Mouse (Mus musculus) natural killer cell, adult 2 months (primary cell): ENCODE data around the gene Fam172a.
"Not testable (repeated sequence)": the region's sequence is repeated elsewhere in the genome, so short reads cannot be mapped to it uniquely, and the experiment has no call there.

ENCODE experiments used
- DNase-seq, 2 experiments: peaks; one replicate each; pipeline ENCODE4 v3.0.0; 2022; ENCODE audit warnings: low spot score in 2 of 2

Gene Fam172a

GRCm38 (mm10) chr13:77701733-77702132 lies at the start of gene Fam172a:
Gene Fam172a (plus strand): TSS chr13:77702033.
- DNase-seq: not testable (repeated sequence)

GRCm38 (mm10) chr13:77688651-77689050 lies 13.2 kb upstream of the Fam172a start:
- DNase-seq: no peak

GRCm38 (mm10) chr13:77708514-77709013 lies 6.7 kb downstream of the Fam172a start:
- DNase-seq: peak; percentile 92

DNA sequence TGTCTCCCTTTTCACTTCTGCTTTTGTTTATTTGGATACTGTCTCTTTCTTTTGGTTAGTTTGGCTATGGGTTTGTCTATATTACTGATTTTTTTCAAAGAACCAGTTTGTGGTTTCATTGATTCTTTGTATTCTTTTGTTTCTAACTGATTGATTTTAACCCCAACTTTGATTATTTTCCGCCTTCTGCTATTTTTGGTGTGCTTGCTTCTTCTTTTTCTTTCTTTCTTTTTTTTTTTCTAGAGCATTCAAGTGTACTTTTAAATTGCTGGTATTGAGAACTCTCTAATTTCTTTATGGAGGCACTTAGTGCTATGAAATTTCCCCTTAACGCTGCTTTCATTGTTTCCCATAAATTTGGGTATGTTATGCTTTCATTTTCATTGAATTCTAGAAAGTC lies 15.7 kb downstream of the Fam172a start:
- no peak for DNase-seq

- DNase-seq: no peak
Observed at GRCm38 (mm10) chr13:77742822-77743221, 41.0 kb downstream of the Fam172a start.

GRCm38 (mm10) chr13:77777606-77778005 lies 75.8 kb downstream of the Fam172a start:
- DNase-seq: no peak

- not testable (repeated sequence) for DNase-seq
Observed at GRCm38 (mm10) chr13:77807341-77807740, 105.5 kb downstream of the Fam172a start.

GRCm38 (mm10) chr13:77810449-77810848 lies 108.6 kb downstream of the Fam172a start:
- DNase-seq: no peak

DNA sequence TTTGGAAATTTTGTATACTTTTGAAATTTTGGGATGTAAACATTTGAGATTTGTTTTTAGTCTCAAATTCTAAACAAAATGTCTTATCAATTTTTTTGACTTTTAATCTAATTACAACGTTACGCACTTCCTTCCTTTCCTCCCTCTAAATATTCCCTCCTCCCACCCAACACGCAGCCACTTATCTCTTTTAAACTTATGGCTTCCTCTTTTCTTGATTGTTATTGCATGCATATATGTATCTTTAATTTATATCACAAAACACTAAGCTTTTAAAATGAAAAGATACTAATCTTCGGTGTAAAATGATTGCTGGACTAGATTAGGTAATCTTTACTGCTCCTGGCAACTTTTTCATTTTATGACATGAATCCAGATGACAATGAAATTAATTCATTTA lies 124.3 kb downstream of the Fam172a start:
- DNase-seq: no peak

DNA sequence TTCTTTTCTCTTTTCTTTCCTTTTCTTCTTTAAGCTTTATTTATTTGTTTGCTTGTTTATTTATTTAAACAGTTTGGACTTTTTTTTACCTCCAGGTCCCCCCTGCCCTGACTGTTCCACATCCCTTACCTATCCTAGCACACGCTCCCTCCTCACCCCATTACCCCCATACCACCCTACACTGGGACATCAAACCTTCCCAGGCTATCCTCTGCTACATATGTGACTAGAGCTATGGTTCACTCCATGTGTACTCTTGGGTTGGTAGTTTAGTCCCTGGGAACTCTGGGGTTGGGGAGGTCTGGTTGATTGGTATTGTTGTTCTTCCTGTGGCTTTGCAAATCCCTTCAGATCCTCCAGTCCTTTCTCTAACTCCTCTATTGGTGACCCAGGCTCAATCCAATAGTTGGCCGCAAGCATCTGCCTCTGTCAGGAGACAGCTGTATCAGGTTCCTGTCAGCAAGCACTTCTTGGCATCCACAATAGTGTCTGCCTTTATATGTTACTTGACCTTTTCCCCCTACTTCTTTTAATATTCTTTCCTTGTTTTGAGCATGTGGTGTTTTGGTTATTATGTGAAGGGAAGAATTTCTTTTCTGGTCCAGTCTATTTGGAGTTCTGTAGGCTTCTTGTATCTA lies 141.3 kb downstream of the Fam172a start:
- DNase-seq: no peak

DNA sequence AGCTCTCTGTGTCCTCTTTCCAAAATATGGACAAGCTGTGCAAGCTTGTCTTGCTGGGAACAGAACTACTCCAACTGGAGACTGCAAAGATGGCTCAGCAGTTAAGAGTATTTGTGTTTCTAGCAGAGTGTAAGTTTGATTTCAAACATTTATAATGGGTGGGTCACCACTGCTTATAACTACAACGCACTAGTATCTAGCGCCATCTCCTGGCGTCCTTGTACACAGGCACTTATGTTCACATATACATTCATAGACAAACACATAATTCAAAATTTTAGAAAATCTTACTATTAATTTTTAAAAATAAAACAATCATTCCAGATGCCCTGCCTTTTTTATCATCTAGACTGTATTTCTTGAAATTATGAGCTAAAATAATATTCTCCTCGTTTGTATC lies 147.0 kb downstream of the Fam172a start:
- DNase-seq: no peak

DNA sequence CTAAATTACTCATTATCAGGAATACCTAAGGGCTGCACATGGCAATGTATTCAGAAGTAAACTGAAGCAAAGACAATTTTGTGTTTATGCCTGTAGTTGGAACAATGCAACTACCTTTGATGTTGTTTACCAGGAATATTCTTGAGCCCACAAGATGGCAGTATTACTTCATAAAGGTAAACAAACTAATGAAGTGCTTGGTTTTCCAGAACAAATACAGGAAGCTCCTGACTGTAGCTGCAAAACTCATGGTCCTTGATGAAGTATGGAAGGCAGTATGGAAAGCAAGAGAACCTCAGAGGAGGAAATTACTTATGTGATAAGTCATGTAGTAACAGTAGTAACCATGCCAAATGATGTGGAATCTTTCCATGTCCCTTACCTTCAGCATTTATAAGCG lies 163.0 kb downstream of the Fam172a start:
- DNase-seq: no peak

- DNase-seq: no peak
Observed at GRCm38 (mm10) chr13:77868314-77868713, 166.5 kb downstream of the Fam172a start.

GRCm38 (mm10) chr13:77878120-77878519 lies 176.3 kb downstream of the Fam172a start:
- no peak for DNase-seq

GRCm38 (mm10) chr13:77878545-77878944 lies 176.7 kb downstream of the Fam172a start:
- DNase-seq: no peak

DNA sequence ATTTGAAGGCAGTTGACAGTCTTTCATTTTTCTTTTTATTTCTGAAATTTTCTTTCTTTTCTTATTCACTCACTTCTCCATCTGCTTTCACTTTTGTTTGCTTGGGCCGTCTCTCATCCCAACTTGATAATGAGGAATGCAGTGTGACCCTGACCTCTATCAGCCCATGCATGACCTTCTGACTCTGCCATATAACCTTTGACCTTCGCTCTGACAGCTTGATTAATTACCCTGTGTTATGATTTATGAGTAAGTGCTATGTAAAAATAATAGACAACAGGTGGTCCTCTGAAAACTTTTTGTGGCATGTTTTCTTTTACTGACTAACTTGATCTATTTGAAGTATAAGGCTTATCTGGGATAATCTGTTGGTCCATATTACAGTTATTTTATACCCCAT lies 195.8 kb downstream of the Fam172a start:
- no peak for DNase-seq

DNA sequence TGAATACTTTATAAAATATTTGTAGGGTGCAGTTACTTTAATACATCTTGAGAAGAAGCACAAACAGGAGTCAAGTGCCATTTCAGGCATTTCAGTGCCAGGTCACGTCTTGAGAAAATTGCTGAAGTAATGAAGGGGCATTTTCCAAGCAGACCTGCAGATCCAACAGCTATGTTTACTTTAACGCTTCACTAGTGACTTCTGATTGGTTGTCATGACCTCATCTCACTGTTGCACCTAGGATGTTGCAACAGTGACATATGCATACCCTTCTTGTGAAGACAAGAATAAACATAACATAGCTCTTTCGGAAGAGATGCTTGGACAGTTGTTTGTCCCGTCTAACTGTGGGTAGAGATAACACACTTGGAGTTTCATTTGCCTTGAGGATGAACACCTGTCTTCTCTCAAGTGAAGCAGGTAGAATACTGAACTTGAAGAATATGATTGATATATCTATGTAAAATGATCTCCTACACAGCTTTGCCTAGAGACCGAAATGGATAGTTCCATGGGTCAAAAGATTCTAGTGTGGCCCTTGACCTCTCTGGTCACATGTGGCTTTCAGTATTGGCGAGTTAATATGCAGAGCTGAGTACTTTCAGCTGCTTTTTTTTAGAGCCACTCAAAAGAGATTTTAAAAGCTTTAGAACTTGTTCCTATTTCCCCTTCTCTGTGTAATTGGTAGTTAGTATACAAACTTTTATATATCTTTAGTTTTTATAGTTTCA lies 196.4 kb downstream of the Fam172a start:
- DNase-seq: no peak

- DNase-seq: no peak
Observed at GRCm38 (mm10) chr13:77899725-77900124, 197.9 kb downstream of the Fam172a start.

GRCm38 (mm10) chr13:77900843-77901242 lies 199.0 kb downstream of the Fam172a start:
- no peak for DNase-seq

- no peak for DNase-seq
Observed at GRCm38 (mm10) chr13:77909184-77909583, 207.4 kb downstream of the Fam172a start.

- DNase-seq: no peak
Observed at GRCm38 (mm10) chr13:77922834-77923233, 221.0 kb downstream of the Fam172a start.

DNA sequence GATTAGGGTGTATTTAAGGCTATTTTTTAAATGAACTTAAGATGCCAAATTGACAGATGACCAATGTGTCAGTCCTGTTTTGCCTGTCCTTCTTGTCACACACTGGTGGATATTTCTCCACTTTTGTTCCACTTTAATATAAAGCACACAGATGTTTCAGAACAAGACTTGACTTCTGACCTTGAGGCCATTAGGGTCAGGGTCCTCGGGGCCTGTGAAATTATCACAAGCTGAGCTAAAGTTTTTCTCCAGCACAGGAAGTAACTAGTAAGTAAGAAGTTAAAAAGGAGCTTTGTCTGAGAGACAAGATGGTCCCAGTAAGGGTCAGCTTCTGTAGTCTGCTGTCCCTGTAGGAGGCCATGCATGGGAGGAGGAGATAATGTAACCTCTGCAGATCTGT lies 255.8 kb downstream of the Fam172a start:
- no peak for DNase-seq
